Mouse (Mus musculus) ES-E14 (cell line): Measurements from ENCODE around the gene 2810021J22Rik.

Source experiments
- CHD2 ChIP-seq: IDR thresholded peaks from 2 replicates; pipeline ENCODE4 v1.6.1; 2014; ENCODE audit warnings: mild to moderate bottlenecking, low read depth, low read length, inconsistent platforms
- HCFC1 ChIP-seq: IDR thresholded peaks from 2 replicates; pipeline ENCODE4 v1.6.1; 2012; ENCODE audit warnings: low read length, inconsistent platforms, borderline replicate concordance; ENCODE audit not compliant: insufficient read depth
- MAFK ChIP-seq: IDR thresholded peaks from 2 replicates; pipeline ENCODE4 v1.6.1; 2014; ENCODE audit warnings: mild to moderate bottlenecking, low read depth, low read length, inconsistent platforms; ENCODE audit not compliant: insufficient read depth
- ZC3H11A ChIP-seq: IDR thresholded peaks from 2 replicates; pipeline ENCODE4 v1.6.1; 2012; ENCODE audit warnings: low read depth, mild to moderate bottlenecking, inconsistent platforms, low read length, borderline replicate concordance
- ZNF384 ChIP-seq: IDR thresholded peaks from 2 replicates; pipeline ENCODE4 v1.6.1; 2012; ENCODE audit warnings: low read depth, low read length, inconsistent platforms

GRCm38 (mm10) chr11:58860744-58861143 is 6.3 kb upstream of the 2810021J22Rik start:
- no peak for TF ChIP-seq CHD2
- no peak for TF ChIP-seq ZNF384
- no peak for TF ChIP-seq HCFC1
- TF ChIP-seq MAFK: no peak
- no peak for TF ChIP-seq ZC3H11A
